Mouse (Mus musculus) liver (tissue): ENCODE results near the gene Mms19.

ENCODE experiments used
- DNase-seq: peaks from one replicate; pipeline ENCODE4 v3.0.0-alpha.2; 2020; ENCODE audit warnings: mixed read lengths

The Mms19 gene

GRCm38 (mm10) chr19:41998770-41999548, 18.0 kb upstream of the Mms19 start:
- no peak for DNase-seq

- DNase-seq, result no peak
These were observed 16.1 kb upstream of the Mms19 start for GRCm38 (mm10) chr19:41997090-41997489.

- DNase-seq, result no peak
These were observed 14.5 kb upstream of the Mms19 start for GRCm38 (mm10) chr19:41995483-41995882.

GRCm38 (mm10) chr19:41994023-41994422, 13.1 kb upstream of the Mms19 start:
- no peak for DNase-seq

- DNase-seq, result no peak
These were observed 12.5 kb upstream of the Mms19 start for GRCm38 (mm10) chr19:41993484-41993883.

- DNase-seq, result no peak
These were observed 12.0 kb upstream of the Mms19 start for GRCm38 (mm10) chr19:41992971-41993370.

GRCm38 (mm10) chr19:41991926-41992477, 11.0 kb upstream of the Mms19 start:
- DNase-seq, result no peak

GRCm38 (mm10) chr19:41989810-41990209, 8.9 kb upstream of the Mms19 start:
- no peak for DNase-seq

- DNase-seq, result no peak
These were observed 6.2 kb upstream of the Mms19 start for GRCm38 (mm10) chr19:41987206-41987605.

GRCm38 (mm10) chr19:41985994-41986393, 5.0 kb upstream of the Mms19 start:
- no peak for DNase-seq

- DNase-seq, result no peak
These were observed 1.8 kb upstream of the Mms19 start for GRCm38 (mm10) chr19:41982791-41983150.

GRCm38 (mm10) chr19:41981931-41982790, 1.2 kb upstream of the Mms19 start:
- DNase-seq, result no peak

GRCm38 (mm10) chr19:41981595-41981927, 604 bp upstream of the Mms19 start, which contains the start of gene Ubtd1:
TSS of gene Ubtd1 (plus strand) at chr19:41981763.
- DNase-seq, result no peak

- peak; percentile 63 for DNase-seq
These were observed 537 bp downstream of the Mms19 start for GRCm38 (mm10) chr19:41980422-41980818.

- no peak for DNase-seq
These were observed 6.8 kb downstream of the Mms19 start for GRCm38 (mm10) chr19:41973891-41974794.

GRCm38 (mm10) chr19:41969618-41970017, 11.3 kb downstream of the Mms19 start:
- DNase-seq, result no peak

GRCm38 (mm10) chr19:41953574-41953973, 27.4 kb downstream of the Mms19 start:
- no peak for DNase-seq

GRCm38 (mm10) chr19:41952287-41952686, 28.7 kb downstream of the Mms19 start:
- DNase-seq, result no peak

GRCm38 (mm10) chr19:41943841-41944240, 37.1 kb downstream of the Mms19 start:
- DNase-seq, result no peak

- DNase-seq, result no peak
These were observed 42.4 kb downstream of the Mms19 start for GRCm38 (mm10) chr19:41938539-41938938.

- DNase-seq, result no peak
These were observed 45.0 kb downstream of the Mms19 start for GRCm38 (mm10) chr19:41935921-41936320.

- DNase-seq, result peak; percentile 42
These were observed 46.8 kb downstream of the Mms19 start for GRCm38 (mm10) chr19:41934124-41934523.
